Mouse (Mus musculus): ENCODE results near the gene Tmem106b. TPM values are rescaled to one million over a fixed set of nuclear protein-coding genes. Genes with fewer than 3 reads are reported as not detected.
A peak's percentile ranks its signal among the peaks of the same experiment; 100 is the strongest.

Gene Tmem106b
- polyA plus RNA-seq (2015; fragmentation: Nextera tagmentation; extraction: Ambion mirVana), result 35.5 and 41.0 TPM in 2 replicates

- H3K27ac ChIP-seq, result peak within 1 kb of the TSS; percentile 79
- H3K36me3 ChIP-seq, result peaks cover 26% of the 10 kb centered on the region
- peaks cover 8% of the 10 kb centered on the region; the same call in 1 of the 2 replicates for H3K4me1 ChIP-seq
- H3K4me3 ChIP-seq (replicated peaks), result peak within 1 kb of the TSS; percentile 97
- H3K9ac ChIP-seq, result peak within 1 kb of the TSS; percentile 96
- H3K9me3 ChIP-seq (replicated peaks), result no peaks in the 10 kb centered on the region
- peak; percentile 100 for ATAC-seq (replicated peaks; ENCODE audit: low FRiP score)
- H3K27me3 ChIP-seq, result no peaks in the 10 kb centered on the region
- WGBS, result 3% methylated on average over 61 of the region's 61 CpGs
- H3K4me2 ChIP-seq, result peak within 1 kb of the TSS; percentile 64
Observed at GRCm38 (mm10) chr6:13069302-13070146, at the start of gene Tmem106b. TSS of gene Tmem106b (plus strand) at chr6:13069759.

- Histone ChIP-seq H3K27ac (no peak overlapping the region), H3K4me2 (no peak overlapping the region), H3K9ac (no peak overlapping the region), H3K9me3 (replicated peaks) (no peaks in the 10 kb centered on the region), H3K4me1 (no peaks in the 10 kb centered on the region), H3K36me3 (no peaks in the 10 kb centered on the region), H3K27me3 (no peaks in the 10 kb centered on the region), H3K4me3 (replicated peaks) (no peak overlapping the region)
- 39% methylated on average over 5 of the region's 5 CpGs for WGBS
- no peak for ATAC-seq (replicated peaks; ENCODE audit: low FRiP score)
Observed at GRCm38 (mm10) chr6:13021245-13022100, 48.1 kb upstream of the Tmem106b start.

- no peak for ATAC-seq (replicated peaks; ENCODE audit: low FRiP score)
Observed at GRCm38 (mm10) chr6:13030558-13030957, 39.0 kb upstream of the Tmem106b start.

GRCm38 (mm10) chr6:13030961-13031360 is 38.6 kb upstream of the Tmem106b start:
- Histone ChIP-seq H3K4me1 (no peaks in the 10 kb centered on the region), H3K36me3 (no peaks in the 10 kb centered on the region), H3K9me3 (replicated peaks) (no peaks in the 10 kb centered on the region), H3K4me2 (no peak overlapping the region), H3K27me3 (no peaks in the 10 kb centered on the region), H3K27ac (no peak overlapping the region), H3K9ac (no peak overlapping the region), H3K4me3 (replicated peaks) (no peak overlapping the region)
- WGBS, result 63% methylated on average over 1 of the region's 1 CpGs
- no peak for ATAC-seq (replicated peaks; ENCODE audit: low FRiP score)

More at GRCm38 (mm10) chr6:13030558-13030957, 39.0 kb upstream of the Tmem106b start:
- no peak overlapping the region for H3K27ac ChIP-seq
- no peaks in the 10 kb centered on the region for H3K27me3 ChIP-seq
- H3K4me2 ChIP-seq, result no peak overlapping the region
- no peaks in the 10 kb centered on the region for H3K4me1 ChIP-seq
- no peaks in the 10 kb centered on the region for H3K36me3 ChIP-seq
- H3K9ac ChIP-seq, result no peak overlapping the region
- H3K4me3 ChIP-seq (replicated peaks), result no peak overlapping the region
- no peaks in the 10 kb centered on the region for H3K9me3 ChIP-seq (replicated peaks)

GRCm38 (mm10) chr6:13052408-13053200 is 17.0 kb upstream of the Tmem106b start:
- ATAC-seq (replicated peaks; ENCODE audit: low FRiP score), result 0 out of 2 replicates have a peak, but pooled peaks have one; percentile 18
- no peak overlapping the region for H3K27ac ChIP-seq

GRCm38 (mm10) chr6:13061276-13062039 is 8.1 kb upstream of the Tmem106b start:
- no peaks in the 10 kb centered on the region for H3K36me3 ChIP-seq
- H3K4me1 ChIP-seq, result no peaks in the 10 kb centered on the region
- H3K9ac ChIP-seq, result no peak overlapping the region
- ATAC-seq (replicated peaks; ENCODE audit: low FRiP score), result no peak
- no peaks in the 10 kb centered on the region for H3K9me3 ChIP-seq (replicated peaks)
- no peaks in the 10 kb centered on the region for H3K27me3 ChIP-seq
- H3K27ac ChIP-seq, result no peak overlapping the region
- no peak overlapping the region for H3K4me3 ChIP-seq (replicated peaks)
- H3K4me2 ChIP-seq, result no peak overlapping the region

More at GRCm38 (mm10) chr6:13052408-13053200, 17.0 kb upstream of the Tmem106b start:
- Histone ChIP-seq H3K4me3 (replicated peaks) (no peak overlapping the region), H3K36me3 (no peaks in the 10 kb centered on the region), H3K4me2 (no peak overlapping the region), H3K9me3 (replicated peaks) (no peaks in the 10 kb centered on the region), H3K27me3 (no peaks in the 10 kb centered on the region), H3K4me1 (no peaks in the 10 kb centered on the region), H3K9ac (no peak overlapping the region)
- 62% methylated on average over 4 of the region's 4 CpGs for WGBS

- Histone ChIP-seq H3K4me3 (replicated peaks) (no peak overlapping the region), H3K27me3 (no peaks in the 10 kb centered on the region), H3K9ac (no peak overlapping the region), H3K27ac (no peak overlapping the region), H3K4me2 (no peak overlapping the region), H3K4me1 (no peaks in the 10 kb centered on the region), H3K9me3 (replicated peaks) (no peaks in the 10 kb centered on the region), H3K36me3 (no peaks in the 10 kb centered on the region)
- ATAC-seq (replicated peaks; ENCODE audit: low FRiP score), result no peak
- 83% methylated on average over 4 of the region's 4 CpGs for WGBS
Observed at GRCm38 (mm10) chr6:13062063-13062462, 7.5 kb upstream of the Tmem106b start.

- no peak overlapping the region for H3K27ac ChIP-seq
- H3K4me3 ChIP-seq (replicated peaks), result no peak overlapping the region
- WGBS, result 69% methylated on average over 2 of the region's 2 CpGs
- H3K9me3 ChIP-seq (replicated peaks), result no peaks in the 10 kb centered on the region
- ATAC-seq (replicated peaks; ENCODE audit: low FRiP score), result no peak
- H3K27me3 ChIP-seq, result no peaks in the 10 kb centered on the region
- H3K36me3 ChIP-seq, result no peaks in the 10 kb centered on the region
- H3K4me2 ChIP-seq, result no peak overlapping the region
- H3K4me1 ChIP-seq, result no peaks in the 10 kb centered on the region
- no peak overlapping the region for H3K9ac ChIP-seq
Observed at GRCm38 (mm10) chr6:13062691-13063255, 6.8 kb upstream of the Tmem106b start.

GRCm38 (mm10) chr6:13070147-13070425 is 527 bp downstream of the Tmem106b start:
- H3K4me1 ChIP-seq, result peaks cover 8% of the 10 kb centered on the region; the same call in 1 of the 2 replicates
- peak overlapping the region; percentile 79 for H3K27ac ChIP-seq
- H3K4me2 ChIP-seq, result peak overlapping the region; percentile 64
- H3K36me3 ChIP-seq, result peaks cover 28% of the 10 kb centered on the region
- H3K27me3 ChIP-seq, result no peaks in the 10 kb centered on the region
- H3K9ac ChIP-seq, result peak overlapping the region; percentile 96
- WGBS, result under 1% methylated on average over 11 of the region's 11 CpGs
- H3K9me3 ChIP-seq (replicated peaks), result no peaks in the 10 kb centered on the region
- ATAC-seq (replicated peaks; ENCODE audit: low FRiP score), result no peak
- H3K4me3 ChIP-seq (replicated peaks), result peak overlapping the region; percentile 97

GRCm38 (mm10) chr6:13070485-13070884 is 926 bp downstream of the Tmem106b start:
- peak overlapping the region; percentile 96 for H3K9ac ChIP-seq
- H3K9me3 ChIP-seq (replicated peaks), result no peaks in the 10 kb centered on the region
- H3K27ac ChIP-seq, result peak overlapping the region; percentile 79; the same call in 1 of the 2 replicates
- ATAC-seq (replicated peaks; ENCODE audit: low FRiP score), result peak; percentile 13; the same call in 1 of the 2 replicates
- no peaks in the 10 kb centered on the region for H3K27me3 ChIP-seq
- WGBS, result 57% methylated on average over 4 of the region's 4 CpGs
- H3K4me1 ChIP-seq, result peaks cover 8% of the 10 kb centered on the region; the same call in 1 of the 2 replicates
- H3K4me3 ChIP-seq (replicated peaks), result peak overlapping the region; percentile 97
- peaks cover 32% of the 10 kb centered on the region for H3K36me3 ChIP-seq
- peak overlapping the region; percentile 64 for H3K4me2 ChIP-seq

- Histone ChIP-seq H3K9me3 (replicated peaks) (no peaks in the 10 kb centered on the region), H3K4me1 (peaks cover 8% of the 10 kb centered on the region; the same call in 1 of the 2 replicates), H3K27ac (no peak overlapping the region), H3K36me3 (peaks cover 49% of the 10 kb centered on the region), H3K4me2 (no peak overlapping the region), H3K4me3 (replicated peaks) (no peak overlapping the region), H3K27me3 (no peaks in the 10 kb centered on the region), H3K9ac (no peak overlapping the region)
- ATAC-seq (replicated peaks; ENCODE audit: low FRiP score), result no peak
- WGBS, result 93% methylated on average over 4 of the region's 4 CpGs
Observed at GRCm38 (mm10) chr6:13073036-13073435, 3.5 kb downstream of the Tmem106b start.
